Mouse (Mus musculus) layer of hippocampus, adult 9-11 months (tissue): ENCODE measurements at regions not wholly inside any gene's neighbourhood (a gene's known extent, or its start where the extent isn't known, plus 50 kb on each side); places are given as distances from the start of the nearest gene placed in this dataset.
"Not testable (repeated sequence)": the region's sequence is repeated elsewhere in the genome, so short reads cannot be mapped to it uniquely, and the experiment has no call there.

Source experiments
- DNase-seq: peaks from one replicate; pipeline ENCODE4 v3.0.0; 2022

GRCm38 (mm10) chr12:20802027-20802426 is 188.2 kb upstream of the Asap2 start:
- not testable (repeated sequence) for DNase-seq

GRCm38 (mm10) chr12:20805466-20805865 is 184.8 kb upstream of the Asap2 start:
- DNase-seq: not testable (repeated sequence)

DNA sequence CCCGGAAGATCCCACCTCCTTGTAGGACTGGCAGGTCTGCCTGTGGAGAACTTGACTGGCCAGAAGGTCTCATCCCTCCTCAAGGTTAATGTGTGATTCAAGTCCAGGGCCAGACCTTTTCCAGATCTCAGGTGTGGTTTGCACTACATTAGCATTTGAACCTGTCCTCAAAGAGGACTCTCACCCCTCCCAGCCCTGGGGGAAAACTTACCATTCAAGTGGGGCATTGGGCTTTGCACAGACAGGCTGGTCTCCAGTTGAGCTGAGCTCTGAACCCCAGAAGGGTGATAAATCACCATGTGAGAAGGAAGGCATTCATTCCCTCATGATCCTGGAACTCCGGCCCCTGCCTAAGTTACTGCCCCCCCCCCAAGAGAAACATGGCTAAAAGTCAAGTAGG is 183.6 kb upstream of the Asap2 start:
- DNase-seq: no peak

- not testable (repeated sequence) for DNase-seq
These were observed 176.4 kb upstream of the Asap2 start for GRCm38 (mm10) chr12:20813836-20814235.

DNA sequence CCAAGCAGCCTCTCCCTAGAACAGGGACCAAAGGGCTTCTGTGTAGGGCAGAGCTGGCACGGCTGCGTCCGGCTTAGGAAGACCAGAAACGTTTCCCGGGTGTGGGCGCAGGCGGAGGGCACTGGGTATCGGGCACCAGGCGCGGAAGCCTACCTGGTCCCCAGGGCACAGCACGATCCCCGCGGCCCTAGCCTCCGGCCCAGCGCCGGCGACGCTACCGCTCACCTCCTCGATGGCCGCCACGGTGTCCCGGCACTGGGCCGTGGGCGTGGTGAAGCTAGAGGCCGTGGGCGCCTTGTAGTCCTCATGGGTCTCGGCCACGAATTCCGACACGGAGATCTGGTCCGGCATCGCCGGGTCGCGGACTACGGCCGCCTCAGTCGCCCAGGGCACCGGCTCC is 175.1 kb upstream of the Asap2 start:
- DNase-seq: not testable (repeated sequence)

GRCm38 (mm10) chr12:20815599-20815998 is 174.7 kb upstream of the Asap2 start:
- peak; percentile 9 for DNase-seq

DNA sequence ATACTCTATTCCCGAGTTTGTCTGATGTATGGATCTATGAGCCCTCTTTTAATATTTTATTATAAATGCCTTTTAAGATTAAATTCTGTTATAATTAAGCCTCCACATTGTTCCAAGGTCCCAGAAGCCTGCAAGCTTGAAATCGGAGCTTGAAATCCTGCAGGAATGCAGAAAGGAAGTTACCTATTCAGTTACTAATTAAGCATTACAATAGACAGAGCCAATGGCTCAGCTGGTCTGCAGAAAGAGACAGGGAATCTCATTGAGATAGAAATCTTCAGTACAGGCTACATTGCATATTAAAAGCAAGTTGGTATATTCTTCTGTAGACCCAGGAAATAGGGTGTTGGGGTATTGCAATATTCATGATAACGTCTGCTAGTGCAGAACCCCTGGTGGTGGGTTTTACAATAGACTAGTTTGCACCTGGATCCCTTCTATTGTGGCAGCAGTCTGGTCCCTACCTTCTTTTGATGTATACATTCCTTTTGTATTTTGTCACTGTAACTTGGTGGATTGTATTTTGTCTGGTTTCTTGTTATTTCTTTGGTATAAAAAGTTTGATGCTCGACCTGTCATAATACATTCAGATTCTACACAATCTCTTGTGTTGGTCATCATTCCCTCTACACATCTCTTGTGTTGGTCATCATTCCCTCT is 146.5 kb upstream of the Asap2 start:
- not testable (repeated sequence) for DNase-seq

DNA sequence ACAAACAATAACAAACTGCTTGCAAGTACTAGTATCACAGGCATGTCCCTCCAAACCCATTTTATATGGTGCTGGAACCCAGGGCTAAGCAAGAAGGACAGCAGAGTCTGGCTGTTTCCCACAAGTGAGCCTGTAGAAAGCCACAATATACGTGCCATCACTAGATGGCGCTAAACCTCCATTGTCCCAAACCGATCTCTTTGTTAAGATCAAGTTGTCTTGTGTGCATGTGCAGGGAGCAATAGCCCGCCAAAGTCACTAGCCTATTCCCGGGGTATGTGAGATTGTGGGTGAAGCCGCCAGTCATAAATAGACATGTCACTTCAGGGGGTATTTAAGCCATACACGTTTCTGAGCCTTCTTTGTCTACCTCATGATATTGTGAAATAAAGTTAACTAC is 145.4 kb upstream of the Asap2 start:
- DNase-seq: peak; percentile 2

GRCm38 (mm10) chr12:20845297-20845696 is 145.0 kb upstream of the Asap2 start:
- DNase-seq: no peak

DNA sequence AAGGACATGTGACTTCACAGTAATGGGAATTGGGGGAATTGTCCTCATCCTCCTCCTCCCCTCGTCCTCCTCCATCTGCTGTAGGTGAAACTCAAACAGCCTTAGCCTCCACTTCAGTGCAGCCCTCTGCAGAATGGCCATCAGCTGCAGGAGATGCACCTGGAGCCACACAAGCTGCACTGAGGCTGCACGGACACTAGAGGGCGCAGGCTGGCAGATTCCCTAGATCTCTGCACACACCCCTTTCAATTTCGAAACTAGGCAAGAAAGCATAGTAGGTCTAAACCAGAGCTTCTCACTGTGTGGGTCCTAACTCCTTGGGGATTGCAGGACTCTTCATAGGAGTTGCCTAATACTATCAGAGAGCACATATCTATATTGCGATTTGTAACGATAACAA is 106.2 kb upstream of the Asap2 start:
- not testable (repeated sequence) for DNase-seq

GRCm38 (mm10) chr12:20920653-20921397 is 69.4 kb upstream of the Asap2 start:
- DNase-seq: not testable (repeated sequence)

DNA sequence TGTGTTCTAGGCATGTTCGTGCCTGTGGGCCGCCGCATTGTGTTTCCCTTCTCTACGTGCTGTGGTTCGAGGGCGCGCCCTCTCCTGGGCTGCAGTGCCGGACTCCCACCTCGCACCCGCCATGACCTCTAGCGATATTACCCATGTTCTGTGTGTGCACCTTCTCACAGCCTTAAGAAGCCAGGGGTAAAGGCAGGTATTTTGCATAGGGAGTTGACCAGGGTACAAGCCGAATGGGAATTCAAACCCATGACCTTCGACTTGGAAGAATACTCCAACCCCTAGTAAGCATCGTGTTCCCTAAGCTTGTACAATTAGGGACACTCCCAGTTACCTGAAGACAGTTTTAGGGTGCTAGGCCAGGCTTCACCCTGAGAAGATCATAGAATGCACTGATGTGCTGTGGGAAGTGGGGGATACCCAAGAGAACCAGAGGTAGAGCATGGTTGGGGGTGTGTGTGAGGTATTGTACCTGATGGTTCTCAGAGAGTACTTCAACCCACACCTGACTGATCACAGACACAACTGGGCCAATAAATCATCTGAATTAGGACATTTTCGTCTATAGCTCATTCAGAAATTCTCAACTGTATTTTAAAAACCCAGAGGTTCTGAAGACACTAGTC is 68.7 kb upstream of the Asap2 start:
- DNase-seq: peak; percentile 24

- peak; percentile 13 for DNase-seq
These were observed 61.3 kb upstream of the Asap2 start for GRCm38 (mm10) chr12:20928966-20929365.
